Mouse (Mus musculus) B cell, adult (primary cell): ENCODE results near the gene Gm10663. TPM values are rescaled to one million over a fixed set of nuclear protein-coding genes. Genes with fewer than 3 reads are reported as not detected.

ENCODE experiments used
- total RNA-seq: library from RNA; stranded (reverse); gene quantifications from 4 replicates; pipeline ENCODE4 v1.2.4, GENCODE M21; 2023; ENCODE audit not compliant: inconsistent age

Gene Gm10663
- total RNA-seq, result not detected in 4 replicates

DNA sequence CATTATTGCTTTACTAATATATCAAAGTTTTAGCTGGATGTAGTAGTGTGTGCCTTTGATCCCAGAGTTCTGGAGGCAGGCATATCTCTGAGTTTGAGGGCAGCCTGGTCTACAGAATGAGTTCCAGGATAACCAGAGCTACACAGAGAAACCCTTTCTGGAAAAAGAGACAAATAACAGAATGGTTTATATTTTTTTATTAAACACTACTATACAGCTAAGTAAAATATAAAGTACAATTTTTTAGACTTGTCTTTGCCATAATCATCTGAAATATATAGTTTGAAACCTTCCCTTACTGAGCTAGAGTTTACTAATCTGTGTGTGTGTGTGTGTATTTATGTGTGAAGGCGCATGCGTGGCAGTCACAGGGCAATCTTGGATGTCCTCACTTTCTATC, at the start of gene Gm10663:
TSS of gene Gm10663 (plus strand) at position 301 of the 400 bp plus-strand sequence.

GRCm38 (mm10) chr8:65037117-65037533, 37.7 kb upstream of the Gm10663 start, which contains the start of gene Apela:
Gene Apela (minus strand): TSS chr8:65037336.

Other genes starting within 250 kb of the Gm10663 start
- 21.5 to 29.9 TPM (median 24.8 TPM) in 4 replicates for gene Klhl2, start 225.0 kb upstream of the Gm10663 start, total RNA-seq
- 38.8 to 50.6 TPM (median 49.6 TPM) in 4 replicates for gene Tmem192, start 127.8 kb upstream of the Gm10663 start, total RNA-seq
- not detected in 4 replicates for gene Trim75, start 87.2 kb upstream of the Gm10663 start, total RNA-seq
- not detected in 4 replicates for gene Trim61, start 56.5 kb upstream of the Gm10663 start, total RNA-seq
- gene Trim60, start 56.4 kb upstream of the Gm10663 start, total RNA-seq, result not detected in 4 replicates
- not detected in 4 replicates for gene Apela, start 37.7 kb upstream of the Gm10663 start, total RNA-seq
- not detected in 4 replicates for gene BC030870, start 54.5 kb downstream of the Gm10663 start, total RNA-seq